Mouse (Mus musculus) liver, postnatal 0 days (tissue): Measurements from ENCODE around the gene Nthl1.

ENCODE experiments used
- CTCF ChIP-seq: sonication (generic); IDR thresholded peaks from 2 replicates; pipeline ENCODE4 v1.5.1; 2016; ENCODE audit warnings: antibody characterized with exemption, low read depth
- EP300 ChIP-seq: IDR thresholded peaks from 2 replicates; pipeline ENCODE4 v1.6.1; 2016; ENCODE audit warnings: antibody characterized with exemption, low read depth, mild to moderate bottlenecking

GRCm38 (mm10) chr17:24638840-24639239 lies 6.4 kb downstream of the Nthl1 start:
- no peak for TF ChIP-seq CTCF
- TF ChIP-seq EP300: no peak
